Mouse (Mus musculus): Measurements from ENCODE around the gene Cntd1. TPM values are rescaled to one million over a fixed set of nuclear protein-coding genes. Genes with fewer than 3 reads are reported as not detected.

Cntd1 gene
- polyA plus RNA-seq, 1 experiment = 0.05 TPM

- Histone ChIP-seq H3K36me3 (ENCODE audit: control insufficient read depth, insufficient read depth) (no peaks in the 10 kb centered on the region), H3ac (ENCODE audit: control insufficient read depth, insufficient read length, low read depth) (no peak overlapping the region), H3K27me3 (ENCODE audit: control insufficient read depth, insufficient read depth, insufficient read length) (peaks cover 4% of the 10 kb centered on the region), H3K4me3 (ENCODE audit: insufficient read depth, poor library complexity, severe bottlenecking) (no peak overlapping the region), H3K79me3 (ENCODE audit: low read depth) (no peaks in the 10 kb centered on the region), H3K79me2 (ENCODE audit: control insufficient read depth, insufficient read depth) (no peaks in the 10 kb centered on the region)
- TF ChIP-seq FOSL1 (IDR thresholded peaks at IDR 0.05; ENCODE audit: insufficient read depth, low read length, poor library complexity, severe bottlenecking) = no peak
- TF ChIP-seq MYOD1 (IDR thresholded peaks at IDR 0.05; ENCODE audit: control insufficient read depth, insufficient read length, low read depth) = no peak
- TF ChIP-seq USF1 (IDR thresholded peaks at IDR 0.05; ENCODE audit: low read depth) = no peak
- no peak for TF ChIP-seq CEBPB (IDR thresholded peaks at IDR 0.05; ENCODE audit: low read depth)
- TF ChIP-seq MAX (IDR thresholded peaks at IDR 0.05) = no peak
- no peak for TF ChIP-seq MYOG (IDR thresholded peaks at IDR 0.05; ENCODE audit: control insufficient read depth, extremely low read depth, insufficient read length)
- TF ChIP-seq CTCF (IDR thresholded peaks at IDR 0.05; ENCODE audit: control insufficient read depth, insufficient read depth, insufficient read length) = no peak
These were observed 40.7 kb upstream of the Cntd1 start for GRCm38 (mm10) chr11:101238071-101238647.

- TF ChIP-seq CTCF (IDR thresholded peaks at IDR 0.05; ENCODE audit: control insufficient read depth, insufficient read depth, insufficient read length) = no peak
- no peak for TF ChIP-seq FOSL1 (IDR thresholded peaks at IDR 0.05; ENCODE audit: insufficient read depth, low read length, poor library complexity, severe bottlenecking)
- no peak for TF ChIP-seq CEBPB (IDR thresholded peaks at IDR 0.05; ENCODE audit: low read depth)
- no peak for TF ChIP-seq MYOG (IDR thresholded peaks at IDR 0.05; ENCODE audit: control insufficient read depth, extremely low read depth, insufficient read length)
- TF ChIP-seq MAX (IDR thresholded peaks at IDR 0.05) = no peak
- no peak for TF ChIP-seq MYOD1 (IDR thresholded peaks at IDR 0.05; ENCODE audit: control insufficient read depth, insufficient read length, low read depth)
- no peak for TF ChIP-seq USF1 (IDR thresholded peaks at IDR 0.05; ENCODE audit: low read depth)
- Histone ChIP-seq H3K79me3 (ENCODE audit: low read depth) (no peaks in the 10 kb centered on the region), H3K79me2 (ENCODE audit: control insufficient read depth, insufficient read depth) (no peaks in the 10 kb centered on the region), H3K36me3 (ENCODE audit: control insufficient read depth, insufficient read depth) (no peaks in the 10 kb centered on the region), H3K4me3 (ENCODE audit: insufficient read depth, poor library complexity, severe bottlenecking) (no peak overlapping the region), H3K27me3 (ENCODE audit: control insufficient read depth, insufficient read depth, insufficient read length) (peaks cover 26% of the 10 kb centered on the region), H3ac (ENCODE audit: control insufficient read depth, insufficient read length, low read depth) (no peak overlapping the region)
These were observed 33.7 kb upstream of the Cntd1 start for GRCm38 (mm10) chr11:101245071-101245470.

DNA sequence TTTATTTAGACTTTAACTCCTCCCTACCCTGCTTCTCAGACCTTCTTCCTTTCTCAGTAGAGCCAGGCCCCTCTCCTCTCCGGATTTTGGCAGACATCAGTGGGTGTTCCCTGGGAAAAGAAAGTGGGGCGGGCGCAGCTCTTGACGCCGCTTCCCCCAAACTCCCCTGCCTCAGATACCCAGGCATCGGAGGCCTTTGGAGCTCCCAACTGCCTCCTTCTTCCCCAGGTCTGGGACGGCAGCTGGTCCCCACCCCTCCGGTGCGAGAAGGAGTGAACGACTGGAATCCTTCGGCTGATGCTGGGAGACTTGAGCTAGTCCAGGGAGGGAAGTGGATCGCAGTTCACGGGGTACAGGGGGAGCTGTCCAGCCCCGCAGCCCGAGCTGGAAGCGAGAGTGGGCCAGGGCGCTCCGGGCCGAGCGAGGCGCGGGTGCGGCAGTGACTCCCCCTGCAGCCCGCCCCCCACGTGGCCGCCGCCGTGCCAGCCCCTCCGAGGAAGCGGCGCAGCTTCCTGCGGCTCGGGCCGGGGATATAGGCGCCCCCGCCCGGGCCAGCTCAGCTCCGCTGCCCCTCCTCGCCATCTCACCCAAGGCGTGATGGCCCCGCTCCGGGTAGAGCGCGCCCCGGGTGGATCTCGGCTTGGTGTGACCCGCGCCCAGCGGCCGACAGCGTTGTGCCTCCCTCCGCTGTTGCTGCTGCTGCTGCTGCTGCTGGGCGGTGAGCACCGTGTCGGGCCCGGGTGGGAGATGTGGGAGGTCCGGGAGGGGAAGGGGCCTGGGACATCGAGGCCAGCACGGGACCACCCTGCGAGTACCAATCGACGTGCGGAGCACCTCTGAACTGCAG, 32.7 kb upstream of the Cntd1 start, which contains the start of gene Ramp2:
Gene Ramp2 (plus strand): TSS at position 174 of the 847 bp plus-strand sequence.
- Histone ChIP-seq H3K4me3 (ENCODE audit: insufficient read depth, poor library complexity, severe bottlenecking) (no peak within 1 kb of the TSS), H3K79me2 (ENCODE audit: control insufficient read depth, insufficient read depth) (no peaks in the 10 kb centered on the region), H3K36me3 (ENCODE audit: control insufficient read depth, insufficient read depth) (no peaks in the 10 kb centered on the region), H3K27me3 (ENCODE audit: control insufficient read depth, insufficient read depth, insufficient read length) (peaks cover 26% of the 10 kb centered on the region), H3ac (ENCODE audit: control insufficient read depth, insufficient read length, low read depth) (peak within 1 kb of the TSS; percentile 21), H3K79me3 (ENCODE audit: low read depth) (no peaks in the 10 kb centered on the region)
- TF ChIP-seq CTCF (IDR thresholded peaks at IDR 0.05; ENCODE audit: control insufficient read depth, insufficient read depth, insufficient read length) = no peak
- TF ChIP-seq MYOD1 (IDR thresholded peaks at IDR 0.05; ENCODE audit: control insufficient read depth, insufficient read length, low read depth) = no peak
- no peak for TF ChIP-seq MYOG (IDR thresholded peaks at IDR 0.05; ENCODE audit: control insufficient read depth, extremely low read depth, insufficient read length)
- no peak for TF ChIP-seq CEBPB (IDR thresholded peaks at IDR 0.05; ENCODE audit: low read depth)
- TF ChIP-seq USF1 (IDR thresholded peaks at IDR 0.05; ENCODE audit: low read depth) = no peak
- no peak for TF ChIP-seq MAX (IDR thresholded peaks at IDR 0.05)
- no peak for TF ChIP-seq FOSL1 (IDR thresholded peaks at IDR 0.05; ENCODE audit: insufficient read depth, low read length, poor library complexity, severe bottlenecking)

DNA sequence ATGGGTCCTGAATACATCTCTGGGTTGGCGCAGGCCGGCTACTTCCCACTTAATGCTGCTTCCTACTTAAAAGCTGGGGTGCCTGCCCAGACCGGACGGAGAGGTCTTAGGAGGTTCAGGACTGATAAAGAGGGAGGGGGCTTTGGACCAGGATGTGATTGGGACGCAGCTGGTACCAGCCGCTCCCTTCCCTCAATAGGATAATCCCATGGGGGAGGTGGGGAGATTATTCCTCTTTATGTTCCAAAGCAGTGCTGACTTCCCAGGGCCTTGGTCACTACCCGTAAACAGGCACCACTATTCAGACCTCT, 32.2 kb upstream of the Cntd1 start:
- H3K4me3 ChIP-seq (ENCODE audit: insufficient read depth, poor library complexity, severe bottlenecking) = no peak overlapping the region
- peaks cover 25% of the 10 kb centered on the region for H3K27me3 ChIP-seq (ENCODE audit: control insufficient read depth, insufficient read depth, insufficient read length)
- TF ChIP-seq CTCF (IDR thresholded peaks at IDR 0.05; ENCODE audit: control insufficient read depth, insufficient read depth, insufficient read length) = no peak
- TF ChIP-seq MYOD1 (IDR thresholded peaks at IDR 0.05; ENCODE audit: control insufficient read depth, insufficient read length, low read depth) = no peak
- TF ChIP-seq FOSL1 (IDR thresholded peaks at IDR 0.05; ENCODE audit: insufficient read depth, low read length, poor library complexity, severe bottlenecking) = no peak
- TF ChIP-seq CEBPB (IDR thresholded peaks at IDR 0.05; ENCODE audit: low read depth) = no peak
- H3K79me2 ChIP-seq (ENCODE audit: control insufficient read depth, insufficient read depth) = no peaks in the 10 kb centered on the region
- no peaks in the 10 kb centered on the region for H3K79me3 ChIP-seq (ENCODE audit: low read depth)
- peak overlapping the region; percentile 21 for H3ac ChIP-seq (ENCODE audit: control insufficient read depth, insufficient read length, low read depth)
- no peaks in the 10 kb centered on the region for H3K36me3 ChIP-seq (ENCODE audit: control insufficient read depth, insufficient read depth)

DNA sequence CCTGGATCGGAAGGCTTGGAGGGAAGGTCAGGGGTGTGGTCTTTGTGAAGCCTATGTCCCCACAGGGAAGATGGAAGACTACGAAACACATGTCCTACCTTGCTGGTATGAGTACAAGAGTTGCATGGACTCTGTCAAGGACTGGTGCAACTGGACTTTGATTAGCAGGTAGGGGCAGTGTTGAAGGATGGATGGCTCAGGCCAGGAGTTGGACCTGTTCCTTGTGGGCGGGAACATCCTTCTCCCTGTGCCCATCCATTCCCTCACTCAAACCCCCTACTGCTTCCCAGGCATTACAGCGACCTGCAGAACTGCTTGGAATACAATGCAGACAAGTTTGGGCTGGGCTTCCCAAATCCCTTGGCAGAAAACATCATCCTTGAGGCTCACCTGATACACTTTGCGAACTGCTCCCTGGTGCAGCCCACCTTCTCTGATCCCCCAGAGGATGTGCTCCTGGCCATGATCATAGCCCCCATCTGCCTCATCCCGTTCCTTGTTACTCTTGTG, 31.2 kb upstream of the Cntd1 start:
- Histone ChIP-seq H3K4me3 (ENCODE audit: insufficient read depth, poor library complexity, severe bottlenecking) (no peak overlapping the region), H3K27me3 (ENCODE audit: control insufficient read depth, insufficient read depth, insufficient read length) (peaks cover 22% of the 10 kb centered on the region), H3ac (ENCODE audit: control insufficient read depth, insufficient read length, low read depth) (no peak overlapping the region), H3K79me2 (ENCODE audit: control insufficient read depth, insufficient read depth) (no peaks in the 10 kb centered on the region), H3K79me3 (ENCODE audit: low read depth) (no peaks in the 10 kb centered on the region), H3K36me3 (ENCODE audit: control insufficient read depth, insufficient read depth) (no peaks in the 10 kb centered on the region)
- TF ChIP-seq MYOG (IDR thresholded peaks at IDR 0.05; ENCODE audit: control insufficient read depth, extremely low read depth, insufficient read length) (no peak), USF1 (IDR thresholded peaks at IDR 0.05; ENCODE audit: low read depth) (no peak), CEBPB (IDR thresholded peaks at IDR 0.05; ENCODE audit: low read depth) (no peak), CTCF (IDR thresholded peaks at IDR 0.05; ENCODE audit: control insufficient read depth, insufficient read depth, insufficient read length) (no peak), FOSL1 (IDR thresholded peaks at IDR 0.05; ENCODE audit: insufficient read depth, low read length, poor library complexity, severe bottlenecking) (no peak), MAX (IDR thresholded peaks at IDR 0.05) (no peak), MYOD1 (IDR thresholded peaks at IDR 0.05; ENCODE audit: control insufficient read depth, insufficient read length, low read depth) (no peak)

All from C2C12 (cell line).